In genomic region chr11:96578551-96579283, GRCm38 (mm10) we compare ENCODE assay signal across 9 mouse cellular contexts.
DNase-seq lines count a peak whose midpoint lies in the region; ATAC-seq and TF ChIP-seq lines count a peak whose summit lies in the region.
"Had no signal": no experiment of that assay in that cellular context is flagged by ENCODE, and none has a peak within 500 bp of the region (broad histone marks: within the 10 kb centered on the region; RNA-seq: fewer than 3 reads in every experiment).

No protein-coding gene starts in this region.

- no peak for DNase-seq in heart, postnatal 0 days (ENCODE audit: low spot score)
- no peak for DNase-seq in heart, postnatal 25 days (ENCODE audit: low spot score)
- DNase-seq in limb, embryonic 14.5 days (ENCODE audit: low spot score): no peak
- DNase-seq in retina, embryonic 14.5 days (ENCODE audit: low spot score): peak; percentile 68
- DNase-seq in natural killer cell, adult 2 months (ENCODE audit: low spot score in 2 of 2): no peak
- DNase-seq in cerebellum, adult 9-11 months: no peak
- DNase-seq: lung, adult 18-20 months had no signal

- peak overlapping the region; percentile 10; the same call in 1 of the 2 replicates for H3K4me2 ChIP-seq in heart, postnatal 0 days (ENCODE audit: low read depth, low read length)
- peak overlapping the region; percentile 37 for H3K4me2 ChIP-seq in forebrain, embryonic 15.5 days (replicated peaks)
- peak overlapping the region; percentile 32 for H3K4me2 ChIP-seq in limb, embryonic 14.5 days (replicated peaks; ENCODE audit: low read depth, low read length, severe bottlenecking)

- no peaks in the 10 kb centered on the region for H3K9me3 ChIP-seq in heart, postnatal 0 days (replicated peaks; ENCODE audit: control insufficient read depth, low read length)
- H3K9me3 ChIP-seq in forebrain, embryonic 15.5 days: no peaks in the 10 kb centered on the region
- no peaks in the 10 kb centered on the region for H3K9me3 ChIP-seq in limb, embryonic 14.5 days (ENCODE audit: control insufficient read depth, low read length)

- TF ChIP-seq POLR2A in limb, embryonic 14.5 days (IDR thresholded peaks at IDR 0.05; ENCODE audit: borderline replicate concordance, extremely low read depth, insufficient read depth, insufficient read length): no peak

- no peak overlapping the region for H3K9ac ChIP-seq in heart, postnatal 0 days (replicated peaks; ENCODE audit: low read depth, low read length)
- no peak overlapping the region for H3K9ac ChIP-seq in forebrain, embryonic 15.5 days (replicated peaks)
- H3K9ac ChIP-seq in limb, embryonic 14.5 days (ENCODE audit: low read depth, low read length, severe bottlenecking): no peak overlapping the region

- no peak overlapping the region for H3K27ac ChIP-seq in heart, postnatal 0 days (ENCODE audit: low read depth)
- H3K27ac ChIP-seq in forebrain, embryonic 15.5 days (replicated peaks): no peak overlapping the region
- H3K27ac ChIP-seq in limb, embryonic 14.5 days (replicated peaks; ENCODE audit: low read depth, low read length): no peak overlapping the region

- no peak for TF ChIP-seq EP300 in heart, postnatal 0 days (IDR thresholded peaks at IDR 0.05; ENCODE audit: low read depth)

- H3K4me1 ChIP-seq in heart, postnatal 0 days (ENCODE audit: control insufficient read depth, insufficient read depth): no peaks in the 10 kb centered on the region
- peaks cover 28% of the 10 kb centered on the region for H3K4me1 ChIP-seq in forebrain, embryonic 15.5 days
- H3K4me1 ChIP-seq in limb, embryonic 14.5 days (ENCODE audit: control insufficient read depth, insufficient read depth, low read length): no peaks in the 10 kb centered on the region

- intact Hi-C loops in heart, postnatal 25 days (cut with DNase I): no loop called here

- peaks cover 35% of the 10 kb centered on the region for H3K27me3 ChIP-seq in heart, postnatal 0 days (ENCODE audit: control insufficient read depth, insufficient read depth, low read length)
- H3K27me3 ChIP-seq in forebrain, embryonic 15.5 days: no peaks in the 10 kb centered on the region
- peaks cover 19% of the 10 kb centered on the region for H3K27me3 ChIP-seq in limb, embryonic 14.5 days (ENCODE audit: control insufficient read depth, insufficient read depth, low read length)

- no peak for TF ChIP-seq CTCF in heart, postnatal 0 days (IDR thresholded peaks at IDR 0.05; ENCODE audit: low read depth)

- no peak overlapping the region for H3K4me3 ChIP-seq in heart, postnatal 0 days (ENCODE audit: low read depth, low read length)
- H3K4me3 ChIP-seq in forebrain, embryonic 15.5 days: peak overlapping the region; percentile 15; the same call in 1 of the 2 replicates
- peak overlapping the region; percentile 13; the same call in 1 of the 2 replicates for H3K4me3 ChIP-seq in limb, embryonic 14.5 days (replicated peaks; ENCODE audit: low read length)

- no peaks in the 10 kb centered on the region for H3K36me3 ChIP-seq in heart, postnatal 0 days (replicated peaks; ENCODE audit: control insufficient read depth, insufficient read depth, low read length)
- H3K36me3 ChIP-seq in forebrain, embryonic 15.5 days: no peaks in the 10 kb centered on the region
- H3K36me3 ChIP-seq in limb, embryonic 14.5 days (ENCODE audit: control insufficient read depth, insufficient read depth, low read length): no peaks in the 10 kb centered on the region

- WGBS in heart, postnatal 0 days: 28% methylated on average over 25 of the region's 25 CpGs
- WGBS in forebrain, embryonic 15.5 days: 16% methylated on average over 25 of the region's 25 CpGs
- 10% methylated on average over 25 of the region's 25 CpGs for WGBS in limb, embryonic 14.5 days

- ATAC-seq in heart, postnatal 0 days (ENCODE audit: insufficient read depth, low read depth): no peak
- no peak for ATAC-seq in forebrain, embryonic 15.5 days (replicated peaks)
- no peak for ATAC-seq in limb, embryonic 14.5 days (ENCODE audit: low FRiP score, low read depth)
- ATAC-seq in frontal cortex, adult (ENCODE audit: low TSS enrichment): no peak
